In the genomic region with DNA sequence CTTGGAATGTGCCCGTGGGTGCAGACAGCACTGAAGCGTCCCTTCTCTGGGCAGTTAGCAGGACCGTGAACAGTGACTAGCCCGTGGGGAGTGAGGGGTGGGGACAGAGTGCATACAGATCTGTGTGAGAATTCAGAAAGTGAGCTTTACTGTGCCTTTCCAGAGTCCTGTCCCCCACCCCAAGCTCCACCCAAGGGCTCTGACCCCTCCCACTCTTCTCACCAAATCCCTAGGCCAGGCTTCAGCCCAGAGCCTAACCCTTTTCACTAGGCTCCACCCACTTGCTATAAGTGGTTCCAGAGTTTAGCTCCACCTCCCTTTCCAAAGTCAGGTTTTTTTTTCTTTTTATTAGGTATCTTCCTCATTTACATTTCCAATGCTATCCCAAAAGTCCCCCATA, we compare ENCODE assay signal across 20 mouse cellular contexts. TPM values are rescaled to one million over a fixed set of nuclear protein-coding genes. Genes with fewer than 3 reads are reported as not detected.
A peak's percentile ranks its signal among the peaks of the same experiment; 100 is the strongest.
DNase-seq lines count a peak whose midpoint lies in the region.
"Had no signal": no experiment of that assay in that cellular context is flagged by ENCODE, and none has a peak within 500 bp of the region (broad histone marks: within the 10 kb centered on the region; RNA-seq: fewer than 3 reads in every experiment).

No protein-coding gene starts in this region.

- intact Hi-C loops in heart, postnatal 25 days (cut with DNase I) = no loop called here

- DNase-seq in heart, adult 11 months = peak; percentile 80
- DNase-seq in heart, postnatal 25 days (ENCODE audit: low spot score) = no peak
- DNase-seq in R1 (ENCODE audit: low read depth, low spot score) = peak; percentile 57
- peak; percentile 40 for DNase-seq in ZHBTc4 (ENCODE audit: low read depth, low spot score)
- no peak for DNase-seq in left cerebral cortex, adult 18-20 months (ENCODE audit: low spot score in 2 of 2)
- DNase-seq in embryo, embryonic 9.5 days (ENCODE audit: extremely low spot score) = no peak
- DNase-seq: adrenal gland, adult 2 months; adrenal gland, postnatal 10 days; adrenal gland, postnatal 25 days; cerebellum, adult 11 months; cerebellum, adult 18-20 months; cerebellum, adult 8-10 months; cerebellum, adult 9-11 months; cerebellum, postnatal 14 days; cerebellum, postnatal 36 days; embryo, embryonic 11 days had no signal

RNA-seq across cellular contexts. Expression of a gene that starts 2.0 kb away (rescaled TPM):
- total RNA-seq in heart, postnatal 25 days (2021) = not detected
- total RNA-seq in left cerebral cortex, adult 18-20 months (2021) = not detected
- total RNA-seq: adrenal gland, adult 2 months; adrenal gland, postnatal 10 days; adrenal gland, postnatal 25 days; adrenal gland, postnatal 4 days; common myeloid progenitor, adult 5-6 weeks; ES-E14; MEL had no signal

RNA-seq across cellular contexts. Expression of a gene that starts 19.5 kb away (rescaled TPM):
- total RNA-seq in heart, postnatal 25 days (2021) = not detected
- total RNA-seq in left cerebral cortex, adult 18-20 months (2021) = 1 to 10 TPM; 1.6 to 1.9 TPM
- total RNA-seq: adrenal gland, adult 2 months; adrenal gland, postnatal 10 days; adrenal gland, postnatal 25 days; adrenal gland, postnatal 4 days; common myeloid progenitor, adult 5-6 weeks; MEL had no signal

RNA-seq across cellular contexts. Expression of a gene that starts 32.7 kb away (rescaled TPM):
- under 1 TPM in 1 of 2 experiments, not detected in 1; 0.17 TPM for total RNA-seq in heart, postnatal 25 days (2021)
- total RNA-seq in left cerebral cortex, adult 18-20 months (2021) = not detected
- total RNA-seq: adrenal gland, adult 2 months; adrenal gland, postnatal 10 days; adrenal gland, postnatal 25 days; adrenal gland, postnatal 4 days; common myeloid progenitor, adult 5-6 weeks; MEL had no signal

RNA-seq across cellular contexts. Expression of a gene that starts 37.2 kb away (rescaled TPM):
- not detected for total RNA-seq in heart, postnatal 25 days (2021)
- not detected for total RNA-seq in left cerebral cortex, adult 18-20 months (2021)
- total RNA-seq: adrenal gland, adult 2 months; adrenal gland, postnatal 25 days; adrenal gland, postnatal 4 days; common myeloid progenitor, adult 5-6 weeks; ES-E14; MEL had no signal

RNA-seq across cellular contexts. Expression of a gene that starts 46.4 kb away (rescaled TPM):
- total RNA-seq in heart, postnatal 25 days (2021) = 10 to 100 TPM; 12.6 to 13.3 TPM
- total RNA-seq in left cerebral cortex, adult 18-20 months (2021) = 1 to 10 TPM; 3.2 to 3.7 TPM
- total RNA-seq: MEL had no signal

Comparison
In these comparisons a context has a peak if more than half of its experiments do, and no peak if none do; other contexts are left out.
1. DNase-seq: peak in heart, adult 11 months (single experiment), R1 (single experiment) and ZHBTc4 (single experiment); none in heart, postnatal 25 days (single experiment), left cerebral cortex, adult 18-20 months (0 of 2) and embryo, embryonic 9.5 days (single experiment).